Mouse (Mus musculus): ENCODE data around the gene Idnk.

GRCm38 (mm10) chr13:58204986-58205385 is 47.5 kb downstream of the Idnk start:
- TF ChIP-seq POLR2A (IDR thresholded peaks at IDR 0.05; ENCODE audit: insufficient read length, low read depth), result no peak
- TF ChIP-seq REST (IDR thresholded peaks at IDR 0.05; ENCODE audit: insufficient read depth, insufficient read length), result no peak
- no peak for TF ChIP-seq TCF3 (IDR thresholded peaks at IDR 0.05; ENCODE audit: insufficient read length, low read depth)
- no peak for TF ChIP-seq E2F4 (IDR thresholded peaks at IDR 0.05; ENCODE audit: insufficient read depth)

All from myocyte (in vitro differentiated cells).